Mouse (Mus musculus) limb, embryonic 10.5 days (tissue): ENCODE measurements at regions not wholly inside any gene's neighbourhood (a gene's known extent, or its start where the extent isn't known, plus 50 kb on each side); places are given as distances from the start of the nearest gene placed in this dataset.

Experiments
- DNase-seq: peaks from one replicate; pipeline ENCODE4 v3.0.0-alpha.2; 2017; ENCODE audit warnings: low spot score
- H3K27ac ChIP-seq: fragments of 300-500 bp; sonication (generic); 2 replicates; pipeline ENCODE4 v1.5.1; 2016; ENCODE audit warnings: mild to moderate bottlenecking
- H3K27me3 ChIP-seq: fragments of 300-500 bp; sonication (generic); 2 replicates; pipeline ENCODE4 v1.6.1; 2016; ENCODE audit warnings: low read depth, mild to moderate bottlenecking; ENCODE audit not compliant: poor library complexity, severe bottlenecking
- H3K36me3 ChIP-seq: fragments of 300-500 bp; sonication (generic); 2 replicates; pipeline ENCODE4 v1.6.1; 2016; ENCODE audit warnings: mild to moderate bottlenecking, moderate library complexity
- H3K4me1 ChIP-seq: fragments of 300-500 bp; sonication (generic); 2 replicates; pipeline ENCODE4 v1.6.1; 2016
- H3K4me3 ChIP-seq: fragments of 300-500 bp; sonication (generic); 2 replicates; pipeline ENCODE4 v1.5.1; 2016; ENCODE audit warnings: mild to moderate bottlenecking, moderate library complexity
- H3K9me3 ChIP-seq: fragments of 300-500 bp; sonication (generic); replicated peaks from 2 replicates; pipeline ENCODE4 v1.6.1; 2016; ENCODE audit warnings: mild to moderate bottlenecking
- WGBS: fragments of 180-500 bp; shearing (Covaris S2); methylation state at CpG from one replicate; pipeline ENCODE4 v1.1.7; 2016; 5-methylcytosine and 5-hydroxymethylcytosine counted together

GRCm38 (mm10) chr13:110628201-110628600 is 233.4 kb downstream of the Plk2 start:
- 97% methylated on average over 1 of the region's 1 CpGs for WGBS
- H3K9me3 ChIP-seq = no peaks in the 10 kb centered on the region
- no peaks in the 10 kb centered on the region for H3K27me3 ChIP-seq
- no peaks in the 10 kb centered on the region for H3K36me3 ChIP-seq
- H3K27ac ChIP-seq = no peak overlapping the region
- H3K4me3 ChIP-seq = no peak overlapping the region
- no peak for DNase-seq
- H3K4me1 ChIP-seq = no peaks in the 10 kb centered on the region

DNA sequence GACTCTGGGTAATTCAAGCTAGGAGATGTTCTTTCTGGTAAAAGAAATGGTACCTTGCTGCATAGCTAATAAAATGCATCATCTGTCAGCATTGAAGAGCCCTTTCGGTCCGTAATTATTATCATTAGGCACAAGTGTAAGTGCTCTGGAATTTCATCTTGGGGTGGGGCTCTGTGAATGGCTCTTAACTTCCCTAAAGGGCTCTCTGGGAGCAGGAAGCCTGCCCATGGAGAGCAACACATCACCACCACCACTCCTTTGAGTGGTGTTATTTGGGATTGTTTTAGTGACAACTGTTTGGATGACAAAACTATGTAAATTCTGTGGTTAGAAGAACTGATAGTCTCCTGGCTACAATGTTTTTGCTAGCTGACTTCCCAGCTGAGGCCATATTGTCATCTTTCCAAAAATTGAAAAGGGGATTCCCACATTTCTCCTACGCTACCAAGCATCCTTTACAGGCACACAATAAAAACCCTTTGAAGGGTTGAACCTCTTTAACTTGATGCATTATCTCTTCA is 238.5 kb downstream of the Plk2 start:
- WGBS = 75% methylated on average over 3 of the region's 3 CpGs
- Histone ChIP-seq H3K9me3 (no peaks in the 10 kb centered on the region), H3K27ac (no peak overlapping the region), H3K36me3 (no peaks in the 10 kb centered on the region), H3K4me1 (no peaks in the 10 kb centered on the region), H3K4me3 (no peak overlapping the region), H3K27me3 (no peaks in the 10 kb centered on the region)
- DNase-seq = no peak

- DNase-seq = no peak
- Histone ChIP-seq H3K9me3 (no peaks in the 10 kb centered on the region), H3K27me3 (no peaks in the 10 kb centered on the region), H3K4me1 (no peaks in the 10 kb centered on the region), H3K4me3 (no peak overlapping the region), H3K27ac (no peak overlapping the region), H3K36me3 (no peaks in the 10 kb centered on the region)
- WGBS = 93% methylated on average over 1 of the region's 1 CpGs
Observed at GRCm38 (mm10) chr13:110633899-110634298, 239.1 kb downstream of the Plk2 start.

GRCm38 (mm10) chr13:110642792-110643191 is 247.9 kb downstream of the Plk2 start:
- no peaks in the 10 kb centered on the region for H3K36me3 ChIP-seq
- no peaks in the 10 kb centered on the region for H3K27me3 ChIP-seq
- no peak overlapping the region for H3K4me3 ChIP-seq
- no peak overlapping the region for H3K27ac ChIP-seq
- WGBS = 81% methylated on average over 3 of the region's 3 CpGs
- no peaks in the 10 kb centered on the region for H3K9me3 ChIP-seq
- H3K4me1 ChIP-seq = 0 out of 2 replicates have a peak, but pooled peaks cover 3% of the 10 kb centered on the region
- no peak for DNase-seq

- H3K4me3 ChIP-seq = no peak overlapping the region
- H3K27me3 ChIP-seq = no peaks in the 10 kb centered on the region
- H3K4me1 ChIP-seq = 0 out of 2 replicates have a peak, but pooled peaks cover 3% of the 10 kb centered on the region
- no peak overlapping the region for H3K27ac ChIP-seq
- 85% methylated on average over 11 of the region's 11 CpGs for WGBS
- no peaks in the 10 kb centered on the region for H3K36me3 ChIP-seq
- no peak for DNase-seq
- H3K9me3 ChIP-seq = no peaks in the 10 kb centered on the region
Observed at GRCm38 (mm10) chr13:110643198-110643896, 248.5 kb downstream of the Plk2 start.

DNA sequence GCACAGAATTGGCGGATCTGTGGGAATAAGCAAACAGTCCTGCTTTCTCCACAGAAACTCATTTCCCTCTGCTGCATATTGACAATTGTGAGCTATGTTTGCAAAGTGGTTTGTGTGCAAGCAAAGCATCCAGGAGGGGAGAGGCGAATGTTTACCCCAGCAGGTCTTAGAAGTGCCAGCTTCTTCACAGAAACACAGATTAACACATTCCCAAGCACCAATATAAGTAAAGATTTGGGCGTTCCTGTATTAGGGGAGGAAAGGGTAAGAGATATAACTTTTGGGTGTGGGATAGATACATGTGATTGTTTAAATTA is 249.0 kb downstream of the Plk2 start:
- Histone ChIP-seq H3K9me3 (no peaks in the 10 kb centered on the region), H3K27me3 (no peaks in the 10 kb centered on the region), H3K27ac (no peak overlapping the region), H3K36me3 (no peaks in the 10 kb centered on the region), H3K4me1 (0 out of 2 replicates have a peak, but pooled peaks cover 3% of the 10 kb centered on the region), H3K4me3 (no peak overlapping the region)
- WGBS = 85% methylated on average over 3 of the region's 3 CpGs
- DNase-seq = no peak

DNA sequence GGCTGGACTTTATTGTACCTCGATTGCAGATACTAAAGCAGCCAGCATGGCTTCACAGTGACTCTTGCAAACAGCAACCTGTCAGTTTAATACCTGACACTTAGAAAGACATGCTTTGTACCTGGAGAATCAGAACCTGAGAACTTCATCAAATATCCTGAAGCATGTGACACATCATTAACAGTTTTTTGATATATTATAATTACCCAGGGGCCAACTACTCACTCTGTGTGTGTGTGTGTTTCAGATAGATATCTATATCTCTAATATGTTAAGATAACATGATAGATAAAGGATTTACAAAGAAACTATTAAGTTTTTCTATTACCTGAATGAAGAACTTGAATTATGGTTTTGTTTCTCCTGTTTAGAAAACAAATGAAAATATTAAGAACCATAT is 254.5 kb downstream of the Plk2 start:
- Histone ChIP-seq H3K9me3 (no peaks in the 10 kb centered on the region), H3K36me3 (no peaks in the 10 kb centered on the region), H3K4me3 (no peak overlapping the region), H3K27me3 (no peaks in the 10 kb centered on the region), H3K27ac (no peak overlapping the region), H3K4me1 (no peaks in the 10 kb centered on the region)
- DNase-seq = no peak
- 79% methylated on average over 1 of the region's 1 CpGs for WGBS

- Histone ChIP-seq H3K36me3 (no peaks in the 10 kb centered on the region), H3K4me1 (no peaks in the 10 kb centered on the region), H3K9me3 (no peaks in the 10 kb centered on the region), H3K27ac (no peak overlapping the region), H3K27me3 (no peaks in the 10 kb centered on the region), H3K4me3 (no peak overlapping the region)
- no peak for DNase-seq
- 69% methylated on average over 2 of the region's 2 CpGs for WGBS
Observed at GRCm38 (mm10) chr13:110649870-110650497, 255.1 kb downstream of the Plk2 start.

- no peak for DNase-seq
- H3K4me3 ChIP-seq = no peak overlapping the region
- H3K27ac ChIP-seq = no peak overlapping the region
- H3K9me3 ChIP-seq = no peaks in the 10 kb centered on the region
- WGBS = 79% methylated on average over 7 of the region's 7 CpGs
- no peaks in the 10 kb centered on the region for H3K36me3 ChIP-seq
- H3K27me3 ChIP-seq = no peaks in the 10 kb centered on the region
- H3K4me1 ChIP-seq = no peaks in the 10 kb centered on the region
Observed at GRCm38 (mm10) chr13:110652201-110652600, 257.4 kb downstream of the Plk2 start.

- Histone ChIP-seq H3K4me3 (no peak overlapping the region), H3K36me3 (no peaks in the 10 kb centered on the region), H3K27ac (no peak overlapping the region), H3K27me3 (no peaks in the 10 kb centered on the region), H3K4me1 (peaks cover 32% of the 10 kb centered on the region), H3K9me3 (no peaks in the 10 kb centered on the region)
- WGBS = 12% methylated on average over 2 of the region's 2 CpGs
- peak; percentile 38 for DNase-seq
Observed at GRCm38 (mm10) chr13:110665073-110665800, 270.4 kb downstream of the Plk2 start.

DNA sequence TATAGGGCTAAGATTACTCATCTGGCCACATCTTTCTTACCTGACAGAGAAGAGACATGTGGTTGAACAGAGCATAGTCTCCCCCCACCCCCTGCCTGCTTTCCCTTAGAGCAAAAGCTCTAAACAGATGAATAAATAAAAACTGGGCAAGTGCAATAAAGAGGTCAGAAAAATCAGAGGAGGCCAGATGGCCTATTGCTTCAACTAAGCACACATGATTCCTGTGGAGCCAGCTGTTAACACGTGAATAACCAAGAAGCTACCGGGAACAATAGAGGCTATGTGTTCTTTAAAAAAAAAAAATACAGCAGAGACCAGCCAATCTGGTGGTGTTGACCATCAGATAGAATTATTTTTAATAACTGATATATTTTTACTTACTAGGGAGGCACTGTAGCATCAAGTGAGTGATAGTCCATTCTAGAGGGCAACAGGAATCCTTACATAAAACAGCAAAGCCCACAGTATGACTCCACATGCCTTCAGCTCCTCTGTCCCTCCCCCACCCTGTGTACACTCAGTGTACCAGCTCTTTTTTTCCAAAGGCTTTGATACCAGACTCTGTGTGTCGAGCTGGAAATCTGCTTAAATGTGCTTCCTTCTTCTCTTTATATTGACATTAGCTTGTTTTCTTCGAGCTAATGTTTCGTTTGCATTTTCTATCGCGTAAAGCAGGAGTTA is 272.6 kb downstream of the Plk2 start:
- Histone ChIP-seq H3K4me3 (no peak overlapping the region), H3K9me3 (no peaks in the 10 kb centered on the region), H3K4me1 (peaks cover 32% of the 10 kb centered on the region), H3K27me3 (no peaks in the 10 kb centered on the region), H3K36me3 (no peaks in the 10 kb centered on the region), H3K27ac (peak overlapping the region; percentile 50; the same call in 1 of the 2 replicates)
- no peak for DNase-seq
- 68% methylated on average over 7 of the region's 7 CpGs for WGBS

GRCm38 (mm10) chr13:110673536-110673935 is 278.7 kb downstream of the Plk2 start:
- Histone ChIP-seq H3K4me3 (no peak overlapping the region), H3K4me1 (no peaks in the 10 kb centered on the region), H3K27me3 (no peaks in the 10 kb centered on the region), H3K36me3 (no peaks in the 10 kb centered on the region), H3K27ac (no peak overlapping the region), H3K9me3 (no peaks in the 10 kb centered on the region)
- DNase-seq = no peak
- 85% methylated on average over 2 of the region's 2 CpGs for WGBS
